Mouse (Mus musculus) retina, embryonic 14.5 days (tissue): ENCODE results near the gene Dyrk3.
A peak's percentile ranks its signal among the peaks of the same experiment; 100 is the strongest.
"Not testable (repeated sequence)": the region's sequence is repeated elsewhere in the genome, so short reads cannot be mapped to it uniquely, and the experiment has no call there.

Experiments
- DNase-seq: peaks from one replicate; pipeline ENCODE4 v3.0.0-alpha.2; 2015; ENCODE audit warnings: low spot score

Gene Dyrk3

GRCm38 (mm10) chr1:131138191-131139016 lies at the start of gene Dyrk3:
Dyrk3 (minus strand) TSS chr1:131138340.
- DNase-seq: peak; percentile 94

GRCm38 (mm10) chr1:131187856-131188255 lies 49.7 kb upstream of the Dyrk3 start:
- DNase-seq: no peak

- DNase-seq: no peak
Measured at GRCm38 (mm10) chr1:131186995-131187394, 48.9 kb upstream of the Dyrk3 start.

GRCm38 (mm10) chr1:131185821-131186506 lies 47.8 kb upstream of the Dyrk3 start:
- no peak for DNase-seq

GRCm38 (mm10) chr1:131184956-131185660 lies 47.0 kb upstream of the Dyrk3 start:
- DNase-seq: no peak

DNA sequence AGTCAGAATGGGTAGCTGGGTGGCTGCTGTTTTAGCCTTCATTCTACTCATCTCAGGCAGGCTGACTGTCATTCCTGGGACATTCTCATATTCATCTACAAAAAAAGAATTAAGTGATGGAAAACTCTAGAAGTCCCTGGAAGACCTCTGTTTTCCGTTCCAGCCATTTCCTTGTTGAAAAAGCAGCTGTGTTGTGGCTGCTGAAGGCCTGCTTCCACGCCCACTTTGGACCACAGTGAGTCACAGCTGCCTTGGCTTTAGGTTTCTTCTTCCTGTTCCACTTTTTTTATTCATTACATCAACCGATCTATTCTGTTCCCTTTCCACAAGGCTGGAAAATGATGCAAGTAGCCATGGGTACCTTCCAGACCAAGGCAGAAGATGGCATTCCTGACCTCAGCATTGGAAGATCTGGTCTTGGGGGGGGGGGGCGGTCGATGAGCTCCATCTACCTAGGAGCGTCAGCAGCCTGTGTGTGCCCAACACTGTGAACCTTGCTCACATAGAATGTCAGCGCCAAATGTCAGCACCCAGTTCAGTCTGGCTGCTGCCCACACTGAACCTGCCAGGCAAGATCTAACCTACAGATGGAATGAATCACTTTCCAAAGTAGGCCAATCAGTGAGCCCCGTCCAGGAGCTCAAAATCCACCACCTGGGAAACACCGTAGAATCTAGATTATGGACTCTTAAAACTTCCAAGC lies 46.3 kb upstream of the Dyrk3 start:
- no peak for DNase-seq

- DNase-seq: no peak
Measured at GRCm38 (mm10) chr1:131183201-131183600, 45.1 kb upstream of the Dyrk3 start.

DNA sequence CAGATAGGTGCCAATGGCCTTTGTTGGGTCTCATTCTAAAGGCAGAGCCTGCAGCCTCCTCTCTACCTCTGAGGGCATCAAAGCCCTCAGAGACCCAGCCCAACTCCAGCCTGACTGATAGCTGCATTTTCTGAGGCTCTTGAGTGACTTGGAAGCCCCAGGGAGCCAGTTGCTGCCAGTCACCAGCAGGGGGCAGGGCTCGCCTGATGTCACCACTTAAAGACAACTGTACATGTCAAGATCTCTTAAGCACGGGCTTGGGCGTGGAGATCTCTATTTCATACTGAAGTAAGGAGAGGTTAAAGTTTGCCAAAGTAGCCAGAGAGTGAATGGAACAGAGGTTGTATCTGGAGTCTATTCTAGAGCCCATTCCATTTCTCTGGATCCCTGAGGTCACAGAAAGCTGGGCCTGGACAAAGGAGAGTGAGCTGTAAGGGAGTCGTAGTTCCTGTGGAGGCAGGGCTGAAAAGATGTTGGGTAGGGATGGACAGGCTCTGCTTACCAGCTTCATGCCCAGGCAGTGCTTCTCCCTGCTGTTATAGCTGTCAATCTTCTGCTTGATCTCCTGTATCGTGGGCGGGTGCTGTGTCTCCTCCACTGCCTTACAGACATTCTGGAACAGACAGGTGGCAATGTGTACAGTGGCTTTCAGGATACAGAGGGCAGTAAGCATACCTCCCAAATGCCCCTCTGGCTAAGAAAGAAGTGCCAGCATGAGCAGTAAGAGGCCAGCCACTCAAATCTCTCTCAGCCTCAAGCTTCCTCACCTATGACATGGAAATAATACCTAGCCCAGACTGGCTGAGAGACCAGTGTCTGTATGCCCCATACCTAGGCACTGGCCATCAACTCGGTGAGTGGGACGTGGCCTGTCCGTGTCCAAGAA lies 43.7 kb upstream of the Dyrk3 start:
- peak; percentile 88 for DNase-seq

- no peak for DNase-seq
Measured at GRCm38 (mm10) chr1:131180386-131180785, 42.2 kb upstream of the Dyrk3 start.

- no peak for DNase-seq
Measured at GRCm38 (mm10) chr1:131178083-131178482, 39.9 kb upstream of the Dyrk3 start.

GRCm38 (mm10) chr1:131177249-131177648 lies 39.1 kb upstream of the Dyrk3 start:
- no peak for DNase-seq

- no peak for DNase-seq
Measured at GRCm38 (mm10) chr1:131175819-131176218, 37.7 kb upstream of the Dyrk3 start.

- DNase-seq: no peak
Measured at GRCm38 (mm10) chr1:131175189-131175588, 37.0 kb upstream of the Dyrk3 start.

GRCm38 (mm10) chr1:131174299-131174861 lies 36.2 kb upstream of the Dyrk3 start:
- DNase-seq: no peak

DNA sequence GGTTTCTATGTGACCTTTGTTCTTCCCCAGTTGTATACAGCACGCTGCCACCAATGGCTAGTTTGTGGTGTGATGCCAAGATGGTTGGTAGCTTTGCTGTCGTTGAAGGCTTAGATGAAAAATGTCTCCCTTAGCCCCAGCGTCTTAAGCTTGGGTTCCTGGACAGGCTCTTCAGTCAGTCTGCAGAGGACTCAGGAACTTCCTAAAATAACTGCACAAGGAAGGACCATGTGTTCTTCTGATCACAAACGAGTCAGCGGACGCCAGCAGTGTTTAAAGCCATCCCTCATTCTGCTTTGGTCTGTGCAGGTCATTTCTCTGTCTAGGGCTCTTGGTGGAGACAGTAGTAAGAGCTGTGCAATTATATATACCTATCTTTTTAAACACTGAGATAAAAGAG lies 35.7 kb upstream of the Dyrk3 start:
- DNase-seq: no peak

- no peak for DNase-seq
Measured at GRCm38 (mm10) chr1:131173001-131173400, 34.9 kb upstream of the Dyrk3 start.

DNA sequence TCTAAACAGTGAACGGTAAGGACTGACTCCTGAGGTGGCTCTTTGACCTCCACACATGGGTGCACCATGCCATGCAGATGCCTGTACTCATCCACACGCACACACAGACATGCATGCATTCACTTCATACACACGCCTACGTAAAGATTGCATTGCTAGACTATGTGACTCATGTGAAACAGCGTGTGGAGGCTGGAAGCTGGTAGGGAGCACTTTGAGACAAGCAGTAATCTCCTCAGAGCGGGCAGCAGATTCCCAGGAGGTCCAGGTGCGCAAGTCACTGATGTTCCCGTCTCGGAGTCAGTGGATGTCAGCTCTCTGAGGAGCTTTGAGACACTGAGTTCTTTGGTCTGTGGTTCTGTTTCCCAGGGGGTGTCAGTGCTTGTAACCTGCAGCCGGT lies 29.5 kb upstream of the Dyrk3 start:
- no peak for DNase-seq

DNA sequence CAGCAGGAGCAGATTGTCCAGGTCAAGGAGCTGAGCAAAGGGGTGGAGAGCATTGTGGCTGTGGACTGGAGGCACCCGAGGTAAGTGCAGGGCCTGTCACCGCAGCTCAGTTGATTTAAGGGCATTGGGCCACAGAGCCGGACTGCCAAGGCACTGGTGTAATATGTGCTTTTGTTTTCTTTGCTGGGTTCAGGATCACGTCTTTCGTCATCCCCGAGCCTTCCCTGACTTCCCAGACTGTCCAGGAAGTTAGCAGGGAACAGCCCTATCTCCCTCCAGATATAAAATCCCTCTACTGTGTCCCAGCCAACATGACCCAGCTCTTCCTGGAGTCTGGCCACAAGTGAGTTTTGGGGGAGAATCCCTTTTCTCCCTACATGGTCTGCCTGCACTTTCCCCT lies 26.3 kb upstream of the Dyrk3 start:
- no peak for DNase-seq

GRCm38 (mm10) chr1:131161091-131161490 lies 23.0 kb upstream of the Dyrk3 start:
- DNase-seq: no peak

DNA sequence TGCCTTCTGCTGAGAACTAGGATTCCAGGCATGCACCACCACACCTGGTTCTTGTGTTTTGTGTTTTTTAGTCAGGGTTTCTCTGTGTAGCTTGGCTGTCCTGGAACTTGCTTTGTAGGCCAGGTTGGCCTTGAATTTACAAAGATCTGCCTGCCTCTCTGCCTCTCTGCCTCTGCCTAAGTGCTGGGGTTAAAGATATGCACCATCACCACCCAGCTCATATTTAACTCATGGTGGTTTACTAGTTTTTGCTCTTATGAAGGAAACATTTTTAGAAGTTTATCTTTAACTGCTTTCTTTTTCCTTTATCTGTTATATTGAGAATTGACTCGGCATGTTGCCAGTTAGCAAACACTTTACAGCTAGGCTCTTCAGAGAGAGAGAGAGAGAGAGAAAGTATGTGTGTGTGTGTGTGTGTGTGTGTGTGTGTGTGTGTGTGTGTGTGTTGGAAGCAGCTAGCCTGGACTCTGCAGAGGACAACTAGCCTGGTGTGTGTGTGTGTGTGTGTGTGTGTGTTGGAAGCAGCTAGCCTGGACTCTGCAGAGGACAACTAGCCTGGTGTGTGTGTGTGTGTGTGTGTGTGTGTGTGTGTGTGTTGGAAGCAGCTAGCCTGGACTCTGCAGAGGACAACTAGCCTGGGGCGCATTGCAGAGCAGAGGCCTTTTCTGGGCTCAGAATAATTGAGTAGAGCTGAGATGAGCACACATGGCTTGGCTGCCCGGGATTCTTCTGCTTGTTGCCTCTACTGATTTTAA lies 21.6 kb upstream of the Dyrk3 start:
- not testable (repeated sequence) for DNase-seq
